Mouse (Mus musculus): ENCODE data around the gene Atp5h.

The Atp5h gene

GRCm38 (mm10) chr11:115435596-115436337 lies 16.0 kb upstream of the Atp5h start:
- peak; percentile 56 for DNase-seq

- no peak for DNase-seq
These were observed 13.6 kb upstream of the Atp5h start for GRCm38 (mm10) chr11:115433342-115433741.

DNA sequence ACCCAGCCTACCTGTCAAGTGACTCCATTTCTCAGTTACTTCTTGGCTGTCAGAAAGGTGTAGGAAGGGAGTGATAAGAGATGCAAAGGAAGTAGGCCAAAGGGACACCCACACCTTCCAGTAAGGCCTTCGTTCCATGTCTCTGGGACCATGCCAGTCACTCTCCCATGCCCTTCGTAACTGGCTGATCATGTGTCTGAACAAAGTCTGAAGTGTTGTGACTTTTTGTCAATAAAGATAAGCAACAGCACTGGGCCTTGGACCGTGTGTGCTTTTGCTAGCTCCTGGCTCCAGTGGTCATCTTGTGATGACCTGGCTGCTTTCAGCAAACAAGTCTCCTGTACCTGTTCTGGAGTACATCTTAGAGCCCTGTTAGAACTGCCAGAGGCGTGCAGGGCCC lies 13.1 kb upstream of the Atp5h start:
- no peak for DNase-seq

DNA sequence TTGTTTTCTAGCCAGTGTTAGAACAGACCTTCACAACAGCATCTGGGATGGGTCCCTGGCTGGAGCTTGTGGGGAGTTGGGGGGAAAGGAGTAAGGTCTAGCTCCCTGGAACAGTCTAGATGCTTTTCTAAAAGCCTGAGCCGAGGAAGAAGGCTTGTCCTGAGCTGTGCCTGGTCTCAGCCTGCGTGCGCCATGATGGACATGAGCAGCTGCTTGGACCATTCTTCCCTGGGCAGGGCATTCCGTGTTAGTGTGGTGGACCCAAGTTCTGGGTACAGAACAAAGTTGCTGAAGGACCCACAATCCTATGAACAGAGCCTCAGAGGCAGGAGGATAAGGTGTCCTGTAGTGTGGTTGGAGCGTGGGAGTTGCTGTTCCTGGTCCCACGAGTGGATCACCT lies 10.8 kb upstream of the Atp5h start:
- DNase-seq, result no peak

- DNase-seq, result no peak
These were observed 9.5 kb upstream of the Atp5h start for GRCm38 (mm10) chr11:115429307-115429706.

DNA sequence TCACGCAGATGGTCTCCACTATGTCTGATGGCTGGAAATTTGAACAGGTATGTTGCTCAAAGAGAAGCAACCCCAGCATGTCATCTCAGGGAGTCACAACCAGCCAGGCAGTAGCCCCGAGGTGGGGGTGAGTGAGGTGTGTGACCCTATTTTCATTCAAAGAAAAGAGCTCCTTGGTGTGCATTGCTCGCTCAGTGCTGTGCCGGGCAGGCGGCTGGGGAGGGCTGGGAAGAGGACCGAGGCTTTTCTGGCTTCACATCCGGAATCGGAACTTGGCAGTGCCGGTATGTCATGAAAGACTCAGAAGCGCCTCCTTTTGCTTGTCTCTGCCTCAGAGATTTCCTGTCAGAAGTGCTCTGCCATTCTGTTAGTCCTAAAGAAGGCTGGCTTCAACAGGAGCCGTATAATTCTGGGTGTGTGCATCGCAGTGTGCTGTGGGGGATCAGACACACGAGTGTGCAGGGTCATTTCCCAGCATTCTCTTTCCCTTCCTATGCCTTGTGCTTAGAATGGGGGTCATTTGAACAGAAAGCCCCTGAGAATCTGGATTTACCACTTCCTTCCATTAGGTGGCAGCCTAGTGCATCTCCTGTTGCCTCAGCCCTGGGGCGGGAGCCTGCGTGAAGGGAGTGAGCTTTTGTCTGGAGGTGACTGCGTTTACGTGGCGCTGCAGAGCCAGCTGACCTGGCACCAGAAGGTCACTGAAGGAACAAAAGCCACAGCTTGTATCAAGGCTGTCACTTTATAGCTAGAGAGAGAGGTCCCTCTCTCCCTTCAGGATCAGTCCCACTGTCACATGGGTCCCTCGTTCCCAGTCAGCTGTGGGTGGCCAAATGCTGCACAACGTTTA lies 7.9 kb upstream of the Atp5h start:
- DNase-seq, result peak; percentile 92

GRCm38 (mm10) chr11:115425671-115426070 lies 5.9 kb upstream of the Atp5h start:
- no peak for DNase-seq

GRCm38 (mm10) chr11:115424666-115425065 lies 4.9 kb upstream of the Atp5h start:
- DNase-seq, result no peak

DNA sequence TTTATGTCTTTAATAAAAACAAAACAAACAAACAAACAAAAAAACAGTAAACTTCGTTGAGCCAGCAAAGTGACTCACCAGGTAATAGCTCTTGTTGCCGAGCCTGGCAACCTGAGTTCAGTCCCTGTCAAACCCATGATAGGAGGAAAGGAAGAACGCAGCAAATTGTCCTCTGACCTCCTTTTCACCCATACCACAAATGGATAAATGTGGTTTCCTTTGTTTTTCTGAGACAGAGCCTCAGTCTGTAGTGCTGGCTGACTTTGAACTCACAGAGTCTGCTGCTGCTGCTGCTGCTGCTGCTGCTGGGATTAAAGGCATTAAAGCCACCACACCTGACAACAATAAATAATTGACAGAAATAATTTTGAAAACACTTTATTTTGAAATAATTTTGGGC lies 3.3 kb upstream of the Atp5h start:
- no peak for DNase-seq

DNA sequence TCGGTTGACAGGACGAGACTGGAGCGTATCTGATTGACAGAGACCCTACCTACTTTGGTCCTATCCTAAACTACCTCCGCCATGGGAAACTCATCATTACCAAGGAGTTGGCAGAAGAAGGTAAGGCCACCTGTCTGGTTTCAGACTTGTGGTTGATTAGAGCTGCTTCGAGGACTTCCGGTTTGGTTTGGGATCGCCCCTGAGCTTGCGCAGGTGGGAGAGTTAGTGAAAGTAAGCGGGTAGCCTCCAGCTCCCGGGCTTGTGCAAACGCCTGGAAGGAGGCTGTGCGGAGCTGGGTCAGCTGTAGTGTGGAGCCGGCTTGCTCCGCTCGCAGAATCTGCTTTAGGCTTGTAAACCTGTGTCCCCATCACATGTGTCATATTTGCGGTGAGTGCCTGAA lies 2.2 kb upstream of the Atp5h start:
- DNase-seq, result no peak

- DNase-seq, result no peak
These were observed 1.6 kb upstream of the Atp5h start for GRCm38 (mm10) chr11:115421328-115421727.

- peak; percentile 65 for DNase-seq
These were observed 801 bp upstream of the Atp5h start for GRCm38 (mm10) chr11:115420336-115421190.

DNA sequence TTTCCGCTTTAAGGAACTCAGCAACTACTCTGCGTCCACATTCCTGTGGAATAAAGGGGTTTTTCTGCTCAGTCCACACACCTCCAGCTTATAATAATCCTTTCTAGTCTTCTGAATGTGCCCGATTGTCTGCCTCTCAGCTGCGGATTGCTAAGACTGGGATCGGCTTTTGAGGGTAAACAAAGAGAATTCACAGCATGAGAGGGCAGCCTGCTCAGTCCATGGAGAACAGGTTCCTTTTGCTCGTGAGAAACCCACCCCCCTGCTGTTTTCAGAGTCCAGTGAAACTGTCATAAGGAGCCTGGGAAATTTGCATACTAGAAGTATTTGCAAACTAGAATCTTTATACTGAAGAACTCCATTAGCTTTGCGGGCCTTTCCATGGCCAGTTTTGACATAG lies 10.2 kb downstream of the Atp5h start:
- no peak for DNase-seq

DNA sequence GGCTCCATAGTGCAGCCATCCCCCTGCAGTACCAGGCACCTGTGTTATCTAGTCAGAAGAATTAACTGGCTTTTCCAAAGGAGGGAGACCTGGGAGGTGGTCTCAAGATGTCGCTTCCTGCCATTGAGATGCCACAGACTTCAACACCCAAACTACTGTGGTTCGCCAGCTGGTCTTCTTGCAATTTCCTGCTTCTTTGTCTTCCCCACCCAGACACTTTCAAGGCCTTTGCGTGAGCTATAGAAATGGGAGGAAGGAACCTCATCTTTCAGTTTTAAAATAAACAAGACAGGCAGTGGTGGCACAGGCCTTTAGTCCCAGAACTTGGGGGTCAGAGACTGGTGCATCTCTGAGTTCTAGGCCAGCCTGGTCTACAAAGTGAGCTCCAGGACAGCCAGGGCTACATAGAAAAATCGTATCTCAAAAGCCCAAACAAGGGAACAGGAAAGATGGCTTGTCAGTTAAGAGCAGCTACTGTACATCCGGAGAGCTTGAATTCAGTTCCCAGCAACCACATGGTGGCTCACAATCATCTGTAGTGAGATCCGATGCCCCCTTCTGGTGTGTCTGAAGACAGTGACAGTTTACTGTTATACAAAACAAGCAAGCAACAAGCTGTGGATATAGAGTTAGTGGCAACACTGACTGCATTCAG lies 11.4 kb downstream of the Atp5h start:
- DNase-seq, result no peak

GRCm38 (mm10) chr11:115406858-115407401 lies 12.8 kb downstream of the Atp5h start:
- DNase-seq, result no peak

GRCm38 (mm10) chr11:115405723-115406122 lies 14.0 kb downstream of the Atp5h start:
- DNase-seq, result no peak

- peak; percentile 91 for DNase-seq
These were observed 16.2 kb downstream of the Atp5h start, which contains the start of gene Mrpl58 for GRCm38 (mm10) chr11:115403338-115404124. Mrpl58 (plus strand) TSS chr11:115403752.

DNA sequence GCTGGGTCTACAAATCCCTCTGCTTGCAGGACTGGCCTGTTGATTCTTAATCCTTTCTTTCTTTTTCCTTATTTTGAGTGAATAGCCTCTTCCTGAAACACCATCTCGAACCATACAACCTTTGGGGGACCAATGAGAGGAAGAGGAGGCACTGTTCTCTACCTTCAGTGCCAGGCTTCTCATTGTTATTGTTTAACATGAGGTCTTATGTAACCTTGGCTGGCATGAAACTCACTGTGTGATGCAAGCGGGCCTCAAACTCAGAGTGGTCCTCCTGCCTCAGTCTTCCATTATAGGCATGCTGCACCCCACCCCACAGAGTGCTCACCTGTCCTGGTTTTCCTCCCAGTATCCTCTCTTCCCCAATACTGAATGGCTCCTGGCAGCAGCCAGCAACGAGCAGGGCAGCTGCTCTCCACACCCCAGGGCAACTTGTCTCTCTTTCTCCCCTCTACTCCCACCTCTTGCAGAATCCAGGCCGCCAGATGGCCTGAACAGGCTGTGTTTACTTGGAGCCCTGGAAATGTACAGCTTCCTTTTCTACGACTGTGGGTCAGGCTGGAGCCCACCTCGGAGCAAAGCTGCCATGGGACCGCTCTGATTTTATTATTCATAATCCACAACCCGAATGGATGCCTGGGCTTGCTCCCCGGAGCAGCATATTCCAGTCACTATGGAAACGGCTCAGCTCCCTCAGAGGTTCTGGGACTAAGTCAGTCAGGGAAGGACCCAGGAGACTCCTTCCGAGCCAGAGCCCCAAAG lies 19.0 kb downstream of the Atp5h start:
- peak; percentile 70 for DNase-seq

DNA sequence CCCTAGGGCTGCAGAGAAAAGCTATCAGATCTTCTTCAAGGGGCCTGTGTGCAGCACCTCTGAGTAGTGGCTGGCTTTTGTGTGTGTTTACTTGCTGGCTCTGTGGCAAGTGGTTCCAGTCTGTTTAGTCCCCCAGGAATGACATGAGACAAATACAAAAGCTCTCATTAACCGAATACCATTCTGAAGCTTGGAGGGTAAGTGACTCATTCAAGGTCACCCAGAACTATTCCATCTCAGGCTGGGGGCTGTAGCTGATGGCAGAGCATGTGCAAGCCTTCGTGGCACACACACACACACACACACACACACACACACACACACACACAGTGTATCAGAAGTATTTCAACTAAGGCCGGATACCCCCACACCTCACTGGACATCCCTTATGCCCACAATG lies 19.6 kb downstream of the Atp5h start:
- no peak for DNase-seq

DNA sequence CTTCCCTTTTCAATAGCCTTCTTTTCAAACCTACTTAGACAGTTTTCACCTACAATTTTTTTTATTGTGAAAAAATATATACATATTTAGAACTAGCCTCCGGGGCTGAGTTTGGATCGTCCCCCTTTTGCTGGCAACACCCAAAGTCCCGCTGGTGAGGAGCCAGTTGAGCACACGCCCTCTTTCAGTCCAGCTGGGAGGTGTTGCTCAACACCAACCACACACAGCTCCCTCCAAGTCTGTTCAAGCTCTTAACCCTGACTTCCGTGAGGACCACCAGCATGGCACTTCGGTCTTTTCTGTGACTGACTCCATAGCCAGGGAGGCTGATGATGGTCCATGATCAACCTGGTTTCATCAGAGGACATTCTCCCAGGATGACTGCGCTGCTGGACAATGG lies 21.7 kb downstream of the Atp5h start:
- no peak for DNase-seq

Data from retina, postnatal 1 day (tissue).